Mouse (Mus musculus): ENCODE data around the gene Mest. TPM values are rescaled to one million over a fixed set of nuclear protein-coding genes. Genes with fewer than 3 reads are reported as not detected.

The Mest gene
- polyA plus RNA-seq, 1 experiment = 0.54 TPM

DNA sequence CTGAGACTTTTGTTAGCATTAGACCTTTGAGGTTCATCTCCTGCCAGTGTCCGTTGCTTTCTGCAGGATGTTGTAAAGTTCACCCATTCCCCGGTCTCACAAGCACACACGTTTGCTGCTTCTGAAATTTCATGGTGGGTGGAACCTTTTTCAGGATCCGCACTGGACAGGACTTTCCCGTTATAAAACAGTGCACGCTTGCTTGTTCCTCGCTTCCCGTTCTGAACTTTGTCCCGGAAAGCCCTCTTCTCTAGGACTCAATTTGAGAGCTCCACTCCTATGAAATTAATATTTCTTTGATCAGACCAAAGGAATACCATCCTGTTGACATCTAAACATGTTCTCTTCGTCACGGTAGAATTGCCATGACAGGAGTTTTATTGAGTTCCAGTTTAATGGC is 9.5 kb upstream of the Mest start:
- peaks cover 6% of the 10 kb centered on the region for H3K4me1 ChIP-seq (ENCODE audit: control insufficient read depth)
- TF ChIP-seq TAL1 (IDR thresholded peaks at IDR 0.05; ENCODE audit: low read length) (no peak), GATA1 (IDR thresholded peaks at IDR 0.05; ENCODE audit: low read length) (no peak)
- H3K27me3 ChIP-seq (ENCODE audit: control insufficient read depth) = no peaks in the 10 kb centered on the region
- H3K9me3 ChIP-seq (ENCODE audit: control insufficient read depth, low read length) = no peaks in the 10 kb centered on the region
- H3K36me3 ChIP-seq (ENCODE audit: control insufficient read depth) = no peaks in the 10 kb centered on the region
- no peak overlapping the region for H3K4me3 ChIP-seq (replicated peaks)

DNA sequence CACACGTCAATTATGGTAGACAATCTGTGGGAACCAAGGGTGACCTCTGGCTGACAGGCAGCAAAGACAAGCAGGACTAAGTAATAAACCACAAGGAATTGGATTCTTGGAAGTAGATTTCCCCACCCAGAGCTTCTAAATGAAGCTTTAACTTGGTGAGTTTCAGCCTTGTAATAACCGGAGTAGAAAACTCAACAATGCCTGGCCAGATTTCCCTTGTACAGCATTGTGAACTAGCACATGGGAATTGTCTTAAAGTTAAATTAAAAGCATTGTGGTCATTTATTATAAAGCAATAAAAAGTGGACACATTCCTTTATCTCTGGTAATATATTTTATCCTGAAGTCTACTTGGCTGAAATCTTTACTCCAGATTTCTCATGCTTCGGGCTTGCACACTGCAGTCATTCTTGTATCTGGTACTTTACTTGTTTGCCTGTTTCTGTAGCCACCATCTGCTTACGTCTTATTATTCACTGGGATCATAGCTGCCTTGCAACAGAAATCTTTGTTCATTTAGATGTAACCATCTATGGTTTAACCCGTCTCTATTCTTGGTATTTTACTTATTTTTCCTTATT is 8.4 kb upstream of the Mest start:
- Histone ChIP-seq H3K4me1 (ENCODE audit: control insufficient read depth) (peaks cover 6% of the 10 kb centered on the region), H3K36me3 (ENCODE audit: control insufficient read depth) (no peaks in the 10 kb centered on the region), H3K27me3 (ENCODE audit: control insufficient read depth) (no peaks in the 10 kb centered on the region; the same call in 1 of the 2 replicates), H3K4me3 (replicated peaks) (no peak overlapping the region), H3K9me3 (ENCODE audit: control insufficient read depth, low read length) (no peaks in the 10 kb centered on the region)
- TF ChIP-seq GATA1 (IDR thresholded peaks at IDR 0.05; ENCODE audit: low read length) = no peak
- no peak for TF ChIP-seq TAL1 (IDR thresholded peaks at IDR 0.05; ENCODE audit: low read length)

DNA sequence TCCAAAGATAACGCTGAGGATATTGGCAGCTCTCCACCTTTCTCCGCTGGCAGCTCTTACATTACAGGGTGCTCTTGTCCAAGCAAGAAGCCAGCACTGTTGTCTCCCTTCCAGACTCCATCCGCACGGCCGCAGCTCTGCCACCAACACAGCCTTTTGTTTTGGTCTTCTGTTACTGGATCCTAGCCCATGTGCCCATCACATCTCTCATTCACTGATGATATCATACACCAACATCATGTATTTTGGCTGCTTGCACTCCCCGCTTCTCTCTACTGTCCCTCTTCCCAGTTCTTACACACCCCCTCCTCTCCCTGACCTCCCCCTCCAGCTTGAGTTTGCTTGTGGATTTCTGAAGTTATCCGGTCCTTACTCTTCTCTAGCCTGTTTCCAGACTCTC is 6.6 kb upstream of the Mest start:
- H3K4me3 ChIP-seq (replicated peaks) = no peak overlapping the region

DNA sequence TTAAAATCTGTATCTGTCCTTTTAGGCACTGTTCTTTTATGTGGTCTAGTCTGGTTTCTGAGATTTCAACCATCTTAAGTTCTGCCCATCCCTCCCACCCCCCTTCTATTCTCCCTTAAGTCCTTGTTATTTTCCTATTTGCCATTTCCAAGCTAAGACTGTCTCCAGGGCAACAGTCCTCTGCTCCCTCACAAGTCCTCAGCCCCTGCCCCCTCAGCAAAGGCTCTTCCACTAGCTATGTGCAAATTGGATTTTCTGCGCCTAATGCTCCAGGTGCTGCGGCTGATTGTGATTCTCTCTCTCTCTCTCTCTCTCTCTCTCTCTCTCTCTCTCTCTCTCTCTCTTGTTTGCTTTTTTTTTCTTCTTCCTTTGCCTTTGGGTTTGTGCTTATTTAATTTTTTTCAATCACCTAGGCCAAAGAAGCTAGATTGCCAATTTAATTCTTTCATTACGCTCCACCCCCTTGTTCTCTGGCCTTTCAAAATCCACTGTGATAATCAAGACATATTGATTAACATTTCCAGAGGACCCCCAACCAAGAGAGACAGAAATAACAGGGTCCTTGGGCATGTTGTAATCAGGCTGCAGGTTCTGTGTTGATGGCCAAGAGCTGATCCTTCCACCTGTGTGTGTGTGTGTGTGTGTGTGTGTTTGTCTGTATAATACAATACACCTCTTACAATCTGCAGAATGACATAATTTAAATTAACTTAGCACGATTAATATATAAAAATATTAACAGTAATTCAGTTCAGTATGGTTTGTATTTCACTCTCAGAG is 772 bp upstream of the Mest start:
- no peaks in the 10 kb centered on the region for H3K4me1 ChIP-seq (ENCODE audit: control insufficient read depth)
- no peaks in the 10 kb centered on the region for H3K9me3 ChIP-seq (ENCODE audit: control insufficient read depth, low read length)
- H3K4me3 ChIP-seq (replicated peaks) = no peak overlapping the region
- no peaks in the 10 kb centered on the region for H3K36me3 ChIP-seq (ENCODE audit: control insufficient read depth)
- TF ChIP-seq TAL1 (IDR thresholded peaks at IDR 0.05; ENCODE audit: low read length) (no peak), GATA1 (IDR thresholded peaks at IDR 0.05; ENCODE audit: low read length) (no peak)
- H3K27me3 ChIP-seq (ENCODE audit: control insufficient read depth) = no peaks in the 10 kb centered on the region; the same call in 1 of the 2 replicates

More for the DNA sequence above, 6.6 kb upstream of the Mest start:
- H3K4me1 ChIP-seq (ENCODE audit: control insufficient read depth) = peaks cover 4% of the 10 kb centered on the region
- TF ChIP-seq GATA1 (IDR thresholded peaks at IDR 0.05; ENCODE audit: low read length) = no peak
- no peaks in the 10 kb centered on the region; the same call in 1 of the 2 replicates for H3K27me3 ChIP-seq (ENCODE audit: control insufficient read depth)
- no peaks in the 10 kb centered on the region for H3K36me3 ChIP-seq (ENCODE audit: control insufficient read depth)
- no peaks in the 10 kb centered on the region for H3K9me3 ChIP-seq (ENCODE audit: control insufficient read depth, low read length)

DNA sequence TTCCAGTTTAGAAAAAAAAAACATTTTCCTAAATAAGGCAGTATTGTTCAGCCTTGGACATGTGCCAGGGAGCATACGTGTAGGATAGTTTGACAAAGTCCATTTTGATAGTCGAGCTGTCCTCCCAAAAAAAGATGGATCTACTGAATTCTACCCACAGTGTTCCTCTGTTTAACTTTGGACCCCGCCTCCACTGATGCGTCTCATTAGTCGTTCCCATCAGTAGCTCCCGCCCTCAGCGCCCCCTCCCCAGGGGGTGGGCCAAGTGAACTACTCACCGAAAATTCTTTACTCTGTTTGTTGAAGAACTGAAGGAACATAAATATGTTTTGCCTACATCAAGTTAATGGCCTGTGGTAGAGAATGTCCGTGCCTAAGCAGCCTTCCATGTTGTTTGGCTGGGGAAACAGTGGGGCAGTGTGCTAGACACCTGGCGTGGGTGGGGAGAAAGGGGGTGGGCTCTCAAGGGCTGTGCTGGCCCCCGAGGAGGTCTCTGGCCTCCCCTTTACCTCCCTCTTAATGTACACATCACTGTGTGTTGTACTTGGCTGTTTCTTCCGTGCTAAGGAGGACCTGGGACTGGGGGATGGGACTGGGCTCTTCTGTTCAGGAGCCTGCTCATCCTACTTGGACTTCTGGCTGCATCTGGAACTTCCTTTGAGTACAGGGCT is 7.1 kb downstream of the Mest start:
- H3K9me3 ChIP-seq (ENCODE audit: control insufficient read depth, low read length) = peaks cover 11% of the 10 kb centered on the region
- H3K4me3 ChIP-seq (replicated peaks) = no peak overlapping the region
- no peaks in the 10 kb centered on the region for H3K4me1 ChIP-seq (ENCODE audit: control insufficient read depth)
- H3K36me3 ChIP-seq (ENCODE audit: control insufficient read depth) = no peaks in the 10 kb centered on the region
- peaks cover 35% of the 10 kb centered on the region for H3K27me3 ChIP-seq (ENCODE audit: control insufficient read depth)
- no peak for TF ChIP-seq TAL1 (IDR thresholded peaks at IDR 0.05; ENCODE audit: low read length)
- TF ChIP-seq GATA1 (IDR thresholded peaks at IDR 0.05; ENCODE audit: low read length) = no peak

DNA sequence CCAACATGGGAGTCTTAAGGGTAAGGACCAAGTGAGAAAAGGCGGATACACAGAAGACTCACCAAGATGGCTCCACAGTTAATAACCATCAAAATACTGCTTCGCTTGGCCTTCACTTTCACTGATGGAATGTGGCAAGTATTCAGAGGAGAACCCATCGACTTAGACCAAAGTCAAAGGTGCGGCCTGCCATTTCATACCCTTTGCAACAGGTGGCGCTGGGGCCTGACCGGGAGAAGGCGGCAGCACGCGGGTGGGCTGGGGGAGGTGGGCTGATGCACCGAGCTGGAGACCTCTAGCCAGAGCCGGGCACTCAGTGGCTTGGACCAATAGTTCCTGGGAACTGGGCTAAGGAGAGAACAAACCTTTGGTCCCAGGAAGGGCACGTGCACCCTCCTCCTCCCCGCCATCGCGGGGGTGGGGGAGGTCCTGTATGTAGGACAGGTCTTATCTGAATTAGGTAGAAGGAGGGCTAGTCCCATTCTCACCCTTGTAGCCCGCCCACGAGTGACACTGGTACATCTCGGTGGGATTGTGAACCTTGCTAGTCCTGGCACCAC is 9.3 kb downstream of the Mest start:
- H3K4me1 ChIP-seq (ENCODE audit: control insufficient read depth) = no peaks in the 10 kb centered on the region
- no peak overlapping the region for H3K4me3 ChIP-seq (replicated peaks)
- no peak for TF ChIP-seq TAL1 (IDR thresholded peaks at IDR 0.05; ENCODE audit: low read length)
- TF ChIP-seq GATA1 (IDR thresholded peaks at IDR 0.05; ENCODE audit: low read length) = no peak
- H3K36me3 ChIP-seq (ENCODE audit: control insufficient read depth) = no peaks in the 10 kb centered on the region
- peaks cover 57% of the 10 kb centered on the region for H3K27me3 ChIP-seq (ENCODE audit: control insufficient read depth)
- peaks cover 27% of the 10 kb centered on the region for H3K9me3 ChIP-seq (ENCODE audit: control insufficient read depth, low read length)

DNA sequence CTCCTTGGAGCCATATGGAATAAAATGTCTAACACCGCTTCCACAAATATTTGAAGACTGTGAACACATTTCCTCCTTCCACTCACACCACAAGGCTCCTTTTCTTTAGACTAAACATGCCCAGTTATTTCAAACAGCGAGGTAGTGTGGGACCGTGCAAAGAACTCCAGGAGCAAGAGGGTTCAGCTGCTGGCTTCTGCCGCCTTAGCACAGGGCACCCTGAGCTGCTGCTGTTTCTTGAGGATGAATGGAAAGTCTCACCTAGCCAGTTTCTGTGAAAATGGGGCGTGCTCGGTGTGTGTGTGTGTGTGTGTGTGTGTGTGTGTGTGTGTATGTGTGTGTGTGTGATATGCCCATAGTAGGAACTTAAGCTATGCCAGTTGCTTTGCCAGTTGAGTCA is 11.1 kb downstream of the Mest start:
- Histone ChIP-seq H3K9me3 (ENCODE audit: control insufficient read depth, low read length) (peaks cover 40% of the 10 kb centered on the region), H3K4me3 (replicated peaks) (no peak overlapping the region), H3K27me3 (ENCODE audit: control insufficient read depth) (peaks cover 75% of the 10 kb centered on the region), H3K36me3 (ENCODE audit: control insufficient read depth) (no peaks in the 10 kb centered on the region), H3K4me1 (ENCODE audit: control insufficient read depth) (peaks cover 2% of the 10 kb centered on the region; the same call in 1 of the 2 replicates)
- TF ChIP-seq TAL1 (IDR thresholded peaks at IDR 0.05; ENCODE audit: low read length) (no peak), GATA1 (IDR thresholded peaks at IDR 0.05; ENCODE audit: low read length) (no peak)

DNA sequence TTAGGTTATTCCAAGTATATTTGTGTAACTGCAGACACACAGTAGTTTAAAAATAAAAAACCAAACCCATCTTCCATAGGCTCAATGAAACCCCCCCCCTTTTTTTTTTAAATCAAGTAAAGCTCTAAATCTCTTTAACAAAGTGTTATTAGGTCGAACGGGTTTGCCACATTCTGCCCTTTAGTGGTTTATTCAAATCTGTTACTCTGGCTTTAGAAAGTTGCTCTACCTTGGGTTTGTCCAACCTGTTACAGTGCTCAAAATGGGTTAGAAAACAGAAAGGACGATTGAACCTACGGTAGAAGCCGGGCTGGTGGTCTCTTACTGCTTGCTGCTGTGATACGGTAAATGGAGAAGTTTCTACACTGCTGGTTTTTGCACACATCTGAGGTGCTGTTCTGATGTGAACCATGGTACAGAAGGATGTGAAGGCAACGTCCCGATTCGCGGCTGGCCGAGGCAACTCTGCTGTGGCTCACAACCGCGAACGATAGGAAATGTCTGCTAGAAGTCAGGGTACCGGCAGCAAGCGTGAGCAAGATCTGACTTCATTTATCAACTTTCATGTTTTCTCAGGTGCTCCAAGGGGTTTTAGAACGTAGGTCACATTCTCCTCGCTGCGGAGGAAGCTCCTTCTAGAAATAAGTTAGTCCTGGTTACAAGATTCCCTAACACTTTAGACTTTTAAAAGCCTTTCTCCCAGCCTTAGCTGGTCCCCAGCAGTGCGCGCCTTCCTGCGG is 11.8 kb downstream of the Mest start:
- TF ChIP-seq TAL1 (IDR thresholded peaks at IDR 0.05; ENCODE audit: low read length) (no peak), GATA1 (IDR thresholded peaks at IDR 0.05; ENCODE audit: low read length) (no peak)

More for the DNA sequence above, 11.8 kb downstream of the Mest start:
- Histone ChIP-seq H3K36me3 (ENCODE audit: control insufficient read depth) (no peaks in the 10 kb centered on the region), H3K27me3 (ENCODE audit: control insufficient read depth) (peaks cover 79% of the 10 kb centered on the region), H3K4me1 (ENCODE audit: control insufficient read depth) (peaks cover 2% of the 10 kb centered on the region; the same call in 1 of the 2 replicates), H3K4me3 (replicated peaks) (no peak overlapping the region), H3K9me3 (ENCODE audit: control insufficient read depth, low read length) (peaks cover 40% of the 10 kb centered on the region)
